Mouse (Mus musculus): ENCODE measurements around the gene Gm5039. TPM values are rescaled to one million over a fixed set of nuclear protein-coding genes. Genes with fewer than 3 reads are reported as not detected.
"Not testable (repeated sequence)": the region's sequence is repeated elsewhere in the genome, so short reads cannot be mapped to it uniquely, and the experiment has no call there.

The Gm5039 gene
- polyA plus RNA-seq (2012; ENCODE audit: insufficient read depth, low replicate concordance), result not detected in 2 replicates

- not testable (repeated sequence) for H3K4me1 ChIP-seq; H3K9me3 ChIP-seq; H3K27me3 ChIP-seq (replicated peaks); H3K36me3 ChIP-seq (replicated peaks; ENCODE audit: low read length); H3K4me3 ChIP-seq (replicated peaks)
Observed at GRCm38 (mm10) chr12:88323926-88324325, at the start of gene Gm5039. Gm5039 (minus strand) TSS chr12:88324026.

GRCm38 (mm10) chr12:88372018-88372417 lies 48.2 kb upstream of the Gm5039 start:
- Histone ChIP-seq H3K9me3 (no peaks in the 10 kb centered on the region), H3K36me3 (replicated peaks; ENCODE audit: low read length) (peaks cover 29% of the 10 kb centered on the region), H3K4me3 (replicated peaks) (no peak overlapping the region), H3K27me3 (replicated peaks) (no peaks in the 10 kb centered on the region), H3K4me1 (peaks cover 32% of the 10 kb centered on the region)
- no peak for TF ChIP-seq FLI1 (IDR thresholded peaks at IDR 0.05; ENCODE audit: low read length)
- no peak for TF ChIP-seq GATA1 (IDR thresholded peaks at IDR 0.05; ENCODE audit: borderline replicate concordance, low read length)

GRCm38 (mm10) chr12:88370321-88370720 lies 46.5 kb upstream of the Gm5039 start:
- peaks cover 27% of the 10 kb centered on the region for H3K36me3 ChIP-seq (replicated peaks; ENCODE audit: low read length)
- not testable (repeated sequence) for H3K9me3 ChIP-seq; H3K4me3 ChIP-seq (replicated peaks); H3K27me3 ChIP-seq (replicated peaks)
- peaks cover 39% of the 10 kb centered on the region for H3K4me1 ChIP-seq

- Histone ChIP-seq H3K36me3 (replicated peaks; ENCODE audit: low read length) (peaks cover 23% of the 10 kb centered on the region), H3K4me1 (peaks cover 39% of the 10 kb centered on the region)
- not testable (repeated sequence) for H3K9me3 ChIP-seq; H3K27me3 ChIP-seq (replicated peaks); H3K4me3 ChIP-seq (replicated peaks)
Observed at GRCm38 (mm10) chr12:88369690-88370089, 45.9 kb upstream of the Gm5039 start.

- Histone ChIP-seq H3K4me3 (replicated peaks) (peak overlapping the region; percentile 43), H3K27me3 (replicated peaks) (no peaks in the 10 kb centered on the region), H3K9me3 (no peaks in the 10 kb centered on the region), H3K36me3 (replicated peaks; ENCODE audit: low read length) (peaks cover 22% of the 10 kb centered on the region), H3K4me1 (peaks cover 39% of the 10 kb centered on the region)
- TF ChIP-seq FLI1 (IDR thresholded peaks at IDR 0.05; ENCODE audit: low read length) (no peak), GATA1 (IDR thresholded peaks at IDR 0.05; ENCODE audit: borderline replicate concordance, low read length) (no peak)
Observed at GRCm38 (mm10) chr12:88368618-88369017, 44.8 kb upstream of the Gm5039 start.

- H3K4me1 ChIP-seq, result peaks cover 39% of the 10 kb centered on the region
- H3K9me3 ChIP-seq, result no peaks in the 10 kb centered on the region
- H3K27me3 ChIP-seq (replicated peaks), result no peaks in the 10 kb centered on the region
- peaks cover 15% of the 10 kb centered on the region for H3K36me3 ChIP-seq (replicated peaks; ENCODE audit: low read length)
- TF ChIP-seq FLI1 (IDR thresholded peaks at IDR 0.05; ENCODE audit: low read length), result no peak
- TF ChIP-seq GATA1 (IDR thresholded peaks at IDR 0.05; ENCODE audit: borderline replicate concordance, low read length), result no peak
- H3K4me3 ChIP-seq (replicated peaks), result no peak overlapping the region
Observed at GRCm38 (mm10) chr12:88367673-88368072, 43.8 kb upstream of the Gm5039 start.

GRCm38 (mm10) chr12:88361120-88361445 lies 37.3 kb upstream of the Gm5039 start:
- H3K4me1 ChIP-seq, result peaks cover 17% of the 10 kb centered on the region
- TF ChIP-seq GATA1 (IDR thresholded peaks at IDR 0.05; ENCODE audit: borderline replicate concordance, low read length) (no peak), FLI1 (IDR thresholded peaks at IDR 0.05; ENCODE audit: low read length) (no peak)
- peak overlapping the region; percentile 98 for H3K4me3 ChIP-seq (replicated peaks)
- no peaks in the 10 kb centered on the region for H3K9me3 ChIP-seq
- no peaks in the 10 kb centered on the region for H3K27me3 ChIP-seq (replicated peaks)
- H3K36me3 ChIP-seq (replicated peaks; ENCODE audit: low read length), result no peaks in the 10 kb centered on the region

GRCm38 (mm10) chr12:88360441-88361119 lies 36.8 kb upstream of the Gm5039 start, which contains the start of gene Adck1:
Adck1 (plus strand) TSS chr12:88360554.
- H3K9me3 ChIP-seq, result no peaks in the 10 kb centered on the region
- H3K4me3 ChIP-seq (replicated peaks), result peak within 1 kb of the TSS; percentile 98
- no peaks in the 10 kb centered on the region for H3K36me3 ChIP-seq (replicated peaks; ENCODE audit: low read length)
- TF ChIP-seq FLI1 (IDR thresholded peaks at IDR 0.05; ENCODE audit: low read length), result no peak
- no peak for TF ChIP-seq GATA1 (IDR thresholded peaks at IDR 0.05; ENCODE audit: borderline replicate concordance, low read length)
- peaks cover 17% of the 10 kb centered on the region for H3K4me1 ChIP-seq
- no peaks in the 10 kb centered on the region for H3K27me3 ChIP-seq (replicated peaks)

- Histone ChIP-seq H3K9me3 (peaks cover 22% of the 10 kb centered on the region), H3K36me3 (replicated peaks; ENCODE audit: low read length) (no peaks in the 10 kb centered on the region), H3K27me3 (replicated peaks) (peaks cover 2% of the 10 kb centered on the region), H3K4me3 (replicated peaks) (no peak overlapping the region), H3K4me1 (no peaks in the 10 kb centered on the region)
- TF ChIP-seq GATA1 (IDR thresholded peaks at IDR 0.05; ENCODE audit: borderline replicate concordance, low read length), result no peak
- no peak for TF ChIP-seq FLI1 (IDR thresholded peaks at IDR 0.05; ENCODE audit: low read length)
Observed at GRCm38 (mm10) chr12:88354182-88354702, 30.4 kb upstream of the Gm5039 start.

- not testable (repeated sequence) for H3K36me3 ChIP-seq (replicated peaks; ENCODE audit: low read length); H3K4me3 ChIP-seq (replicated peaks)
- H3K9me3 ChIP-seq, result peaks cover 12% of the 10 kb centered on the region
Observed at GRCm38 (mm10) chr12:88341286-88341685, 17.5 kb upstream of the Gm5039 start.

GRCm38 (mm10) chr12:88336662-88337413 lies 13.0 kb upstream of the Gm5039 start:
- not testable (repeated sequence) for H3K36me3 ChIP-seq (replicated peaks; ENCODE audit: low read length); H3K4me3 ChIP-seq (replicated peaks); H3K27me3 ChIP-seq (replicated peaks); H3K4me1 ChIP-seq; H3K9me3 ChIP-seq

More at GRCm38 (mm10) chr12:88341286-88341685, 17.5 kb upstream of the Gm5039 start:
- H3K27me3 ChIP-seq (replicated peaks); H3K4me1 ChIP-seq: not testable (repeated sequence)

Measured in megakaryocyte, embryonic 14.5 days (primary cell).